Mouse (Mus musculus) MEL (cell line): ENCODE results near the gene Mtmr14. TPM values are rescaled to one million over a fixed set of nuclear protein-coding genes. Genes with fewer than 3 reads are reported as not detected.

Experiments used
- DNase-seq: peaks from one replicate; pipeline ENCODE4 v3.0.0; 2011; ENCODE audit warnings: low read depth, low spot score
- H3K27ac ChIP-seq: 2 replicates; pipeline ENCODE4 v1.5.1; 2012; ENCODE audit warnings: low read depth, mild to moderate bottlenecking, control low read depth, low read length, moderate library complexity; ENCODE audit not compliant: control insufficient read depth
- H3K27me3 ChIP-seq, 2 experiments: fragments of 150-350 bp in 1 of 2; sonication (generic) in 1 of 2; 2 replicates each; pipeline ENCODE4 v1.6.1; 2012; ENCODE audit warnings: low read length in 2 of 2, mild to moderate bottlenecking in 2 of 2, improper control_type of control experiment in 1 of 2, moderate library complexity in 1 of 2; ENCODE audit not compliant: insufficient read depth in 2 of 2, control insufficient read depth in 1 of 2
- H3K36me3 ChIP-seq, 2 experiments: 2 replicates each; pipeline ENCODE4 v1.6.1; 2012 to 2014; ENCODE audit warnings: low read length in 2 of 2, improper control_type of control experiment in 1 of 2, inconsistent platforms in 1 of 2, mild to moderate bottlenecking in 1 of 2; ENCODE audit not compliant: insufficient read depth in 2 of 2, control insufficient read depth in 1 of 2
- H3K4me1 ChIP-seq, 2 experiments: fragments of 150-350 bp in 1 of 2; sonication (generic) in 1 of 2; 2 replicates each; pipeline ENCODE4 v1.6.1; 2012; ENCODE audit warnings: low read length in 2 of 2, improper control_type of control experiment in 1 of 2, mild to moderate bottlenecking in 1 of 2; ENCODE audit not compliant: insufficient read depth in 2 of 2, control insufficient read depth in 1 of 2
- H3K4me3 ChIP-seq, 2 experiments: fragments of 150-350 bp in 1 of 2; sonication (generic) in 1 of 2; 2 replicates each; pipeline ENCODE4 v1.5.1; 2012; ENCODE audit warnings: low read depth in 2 of 2, low read length in 2 of 2, mild to moderate bottlenecking in 2 of 2, moderate library complexity in 2 of 2, control low read depth in 1 of 2, improper control_type of control experiment in 1 of 2; ENCODE audit not compliant: control insufficient read depth in 1 of 2, insufficient read depth in 1 of 2
- H3K79me2 ChIP-seq: 2 replicates; pipeline ENCODE4 v1.6.1; 2012; ENCODE audit warnings: mild to moderate bottlenecking, low read length, moderate library complexity; ENCODE audit not compliant: control insufficient read depth, poor library complexity, insufficient read depth
- H3K9ac ChIP-seq: 2 replicates; pipeline ENCODE4 v1.6.1; 2012; ENCODE audit warnings: low read depth, mild to moderate bottlenecking, control low read depth, low read length, moderate library complexity; ENCODE audit not compliant: control insufficient read depth, poor library complexity, severe bottlenecking
- H3K9me3 ChIP-seq: fragments of 150-350 bp; sonication (generic); replicated peaks from 2 replicates; pipeline ENCODE4 v1.6.1; 2012; ENCODE audit warnings: mild to moderate bottlenecking, low read length, improper control_type of control experiment, moderate library complexity; ENCODE audit not compliant: insufficient read depth
- BHLHE40 ChIP-seq: IDR thresholded peaks from 2 replicates; pipeline ENCODE4 v1.6.1; 2012; ENCODE audit warnings: low read depth, mild to moderate bottlenecking, inconsistent platforms, low read length, improper control_type of control experiment, borderline replicate concordance
- CTCF ChIP-seq, 3 experiments: IDR thresholded peaks in 2 of 3; conservative IDR thresholded peaks in 1 of 3; 2 replicates each; pipeline ENCODE4 v1.5.1; 2011 to 2012; ENCODE audit warnings: low read length in 3 of 3, low read depth in 2 of 3, mild to moderate bottlenecking in 2 of 3, improper control_type of control experiment in 1 of 3, inconsistent platforms in 1 of 3, mixed read lengths in 1 of 3, moderate library complexity in 1 of 3; ENCODE audit not compliant: control insufficient read depth in 1 of 3, insufficient read depth in 1 of 3, poor library complexity in 1 of 3, severe bottlenecking in 1 of 3
- ELF1 ChIP-seq: IDR thresholded peaks from 2 replicates; pipeline ENCODE4 v1.6.1; 2014; ENCODE audit warnings: low read depth, mild to moderate bottlenecking, inconsistent platforms, low read length, improper control_type of control experiment, moderate library complexity
- EP300 ChIP-seq, 2 experiments: IDR thresholded peaks; 2 replicates each; pipeline ENCODE4 v1.6.1; 2011; ENCODE audit warnings: improper control_type of control experiment in 2 of 2, low read length in 2 of 2, low read depth in 1 of 2, mild to moderate bottlenecking in 1 of 2
- ETS1 ChIP-seq: IDR thresholded peaks from 2 replicates; pipeline ENCODE4 v1.6.1; 2012; ENCODE audit warnings: low read depth, mild to moderate bottlenecking, inconsistent platforms, low read length, improper control_type of control experiment, moderate library complexity
- GATA1 ChIP-seq: IDR thresholded peaks from 2 replicates; pipeline ENCODE4 v1.6.1; 2011; ENCODE audit warnings: low read depth, low read length, improper control_type of control experiment
- JUND ChIP-seq: IDR thresholded peaks from 2 replicates; pipeline ENCODE4 v1.6.1; 2011; ENCODE audit warnings: low read depth, mild to moderate bottlenecking, improper control_type of control experiment, low read length
- KAT2A ChIP-seq: conservative IDR thresholded peaks from 2 replicates; pipeline ENCODE4 v1.6.1; 2012; ENCODE audit warnings: low read depth, low read length, improper control_type of control experiment, inconsistent platforms
- MAFK ChIP-seq: IDR thresholded peaks from 2 replicates; pipeline ENCODE4 v1.6.1; 2011; ENCODE audit warnings: low read depth, mild to moderate bottlenecking, low read length, improper control_type of control experiment, borderline replicate concordance
- MAX ChIP-seq: IDR thresholded peaks from 2 replicates; pipeline ENCODE4 v1.6.1; 2011; ENCODE audit warnings: low read length, improper control_type of control experiment
- MAZ ChIP-seq: IDR thresholded peaks from 2 replicates; pipeline ENCODE4 v1.6.1; 2012; ENCODE audit warnings: low read depth, mild to moderate bottlenecking, inconsistent platforms, low read length, improper control_type of control experiment
- MEF2A ChIP-seq: IDR thresholded peaks from 2 replicates; pipeline ENCODE4 v1.6.1; 2014; ENCODE audit warnings: low read depth, mild to moderate bottlenecking, inconsistent platforms, low read length, improper control_type of control experiment; ENCODE audit not compliant: poor library complexity, insufficient replicate concordance, severe bottlenecking; ENCODE audit errors: extremely low read depth
- MXI1 ChIP-seq: IDR thresholded peaks from 2 replicates; pipeline ENCODE4 v1.6.1; 2011; ENCODE audit warnings: mild to moderate bottlenecking, low read depth, low read length, improper control_type of control experiment
- MYB ChIP-seq: IDR thresholded peaks from 2 replicates; pipeline ENCODE4 v1.6.1; 2011; ENCODE audit warnings: mild to moderate bottlenecking, low read depth, low read length, improper control_type of control experiment
- MYC ChIP-seq: IDR thresholded peaks from 2 replicates; pipeline ENCODE4 v1.6.1; 2011; ENCODE audit warnings: low read depth, mild to moderate bottlenecking, low read length, improper control_type of control experiment, moderate library complexity
- NRF1 ChIP-seq: IDR thresholded peaks from 2 replicates; pipeline ENCODE4 v1.6.1; 2014; ENCODE audit warnings: low read depth, mild to moderate bottlenecking, inconsistent platforms, low read length, improper control_type of control experiment, moderate library complexity; ENCODE audit not compliant: poor library complexity, insufficient read depth, severe bottlenecking
- POLR2A ChIP-seq, 2 experiments: IDR thresholded peaks; 2 replicates each; pipeline ENCODE4 v1.6.1; 2011 to 2012; ENCODE audit warnings: low read length in 2 of 2, mild to moderate bottlenecking in 2 of 2, control low read depth in 1 of 2, improper control_type of control experiment in 1 of 2, low read depth in 1 of 2, moderate library complexity in 1 of 2; ENCODE audit not compliant: control insufficient read depth in 1 of 2, insufficient read depth in 1 of 2, poor library complexity in 1 of 2
- RAD21 ChIP-seq: IDR thresholded peaks from 2 replicates; pipeline ENCODE4 v1.6.1; 2011; ENCODE audit warnings: mild to moderate bottlenecking, low read depth, low read length, improper control_type of control experiment
- SIN3A ChIP-seq: IDR thresholded peaks from 2 replicates; pipeline ENCODE4 v1.6.1; 2012; ENCODE audit warnings: low read length, improper control_type of control experiment, inconsistent platforms
- SMC3 ChIP-seq: IDR thresholded peaks from 2 replicates; pipeline ENCODE4 v1.6.1; 2011; ENCODE audit warnings: low read depth, low read length, improper control_type of control experiment
- TBP ChIP-seq: IDR thresholded peaks from 2 replicates; pipeline ENCODE4 v1.8.0; 2011; ENCODE audit warnings: low read depth, low read length, improper control_type of control experiment
- TCF12 ChIP-seq: IDR thresholded peaks from 2 replicates; pipeline ENCODE4 v1.6.1; 2014; ENCODE audit warnings: low read depth, mild to moderate bottlenecking, inconsistent platforms, low read length, improper control_type of control experiment, moderate library complexity
- USF2 ChIP-seq, 2 experiments: IDR thresholded peaks; 2 replicates each; pipeline ENCODE4 v1.6.1; 2011 to 2012; ENCODE audit warnings: improper control_type of control experiment in 2 of 2, low read length in 2 of 2, borderline replicate concordance in 1 of 2, inconsistent platforms in 1 of 2, low read depth in 1 of 2, mild to moderate bottlenecking in 1 of 2; ENCODE audit not compliant: insufficient read depth in 1 of 2
- ZKSCAN1 ChIP-seq: IDR thresholded peaks from 2 replicates; pipeline ENCODE4 v1.6.1; 2012; ENCODE audit warnings: low read depth, mild to moderate bottlenecking, inconsistent platforms, low read length, improper control_type of control experiment, moderate library complexity
- ZNF384 ChIP-seq: IDR thresholded peaks from 2 replicates; pipeline ENCODE4 v1.6.1; 2012; ENCODE audit warnings: low read depth, mild to moderate bottlenecking, inconsistent platforms, low read length, improper control_type of control experiment
- polyA plus RNA-seq, 2 experiments: library from polyadenylated mRNA; stranded (reverse) in 1 of 2; unstranded in 1 of 2; fragments of >175 nt in 1 of 2; fragments of >200 nt in 1 of 2; gene quantifications; 2 replicates each; pipeline versions ENCODE4 v1.2.1 to v1.2.4; 2012; ENCODE audit warnings: low replicate concordance in 2 of 2, low read depth in 1 of 2; ENCODE audit not compliant: insufficient read length in 2 of 2, insufficient read depth in 1 of 2, missing spikeins in 1 of 2
- total RNA-seq: library from RNA; depleted of rRNA; stranded (reverse); fragments of 300-350 nt; gene quantifications from 2 replicates; pipeline ENCODE4 v1.2.3, GENCODE M21; 2012

Mtmr14 gene
- total and polyA plus RNA-seq, 3 experiments: 11.4 to 24.5 TPM; not detected in 1

GRCm38 (mm10) chr6:113292938-113293337 is 55.3 kb downstream of the Mtmr14 start:
- TF ChIP-seq MYC (no peak), KAT2A (no peak), POLR2A (IDR thresholded peaks at IDR 0.05; ENCODE audit: control insufficient read depth in 1 of 2, insufficient read depth in 1 of 2, low read depth in 1 of 2, low read length in 2 of 2, poor library complexity in 1 of 2) (no peak), MAFK (no peak), CTCF (IDR thresholded peaks at IDR 0.05 in 2 of 3, conservative IDR thresholded peaks at IDR 0.05 in 1 of 3; ENCODE audit: control insufficient read depth in 1 of 3, insufficient read depth in 1 of 3, low read depth in 2 of 3, low read length in 3 of 3, poor library complexity in 1 of 3, severe bottlenecking in 1 of 3) (no peak), MXI1 (no peak), NRF1 (no peak), JUND (no peak), TBP (no peak)
- no peak for DNase-seq
- no peak overlapping the region for H3K27ac ChIP-seq
- peaks cover 0 to 9% of the 10 kb centered on the region in 2 experiments; a peak in 2 of 4 replicates for H3K36me3 ChIP-seq
- H3K79me2 ChIP-seq: no peaks in the 10 kb centered on the region
- peaks cover 9 to 16% of the 10 kb centered on the region in 2 experiments for H3K4me1 ChIP-seq
- no peak overlapping the region for H3K4me3 ChIP-seq
- no peak overlapping the region for H3K9ac ChIP-seq
- H3K27me3 ChIP-seq: no peaks in the 10 kb centered on the region
- no peaks in the 10 kb centered on the region for H3K9me3 ChIP-seq

GRCm38 (mm10) chr6:113296046-113296445 is 58.4 kb downstream of the Mtmr14 start:
- H3K27me3 ChIP-seq: no peaks in the 10 kb centered on the region
- H3K79me2 ChIP-seq: no peaks in the 10 kb centered on the region
- no peak overlapping the region for H3K4me3 ChIP-seq
- H3K9me3 ChIP-seq: no peaks in the 10 kb centered on the region
- peak; percentile 50 for DNase-seq
- no peak overlapping the region for H3K9ac ChIP-seq
- no peak for TF ChIP-seq SMC3
- TF ChIP-seq ELF1: no peak
- no peak for TF ChIP-seq USF2 (IDR thresholded peaks at IDR 0.05; ENCODE audit: borderline replicate concordance in 1 of 2, insufficient read depth in 1 of 2, low read depth in 1 of 2, low read length in 2 of 2)
- TF ChIP-seq JUND: no peak
- no peak for TF ChIP-seq RAD21
- TF ChIP-seq NRF1: no peak
- TF ChIP-seq MYB: no peak
- TF ChIP-seq ETS1: no peak
- peaks cover 0 to 13% of the 10 kb centered on the region in 2 experiments; a peak in 2 of 4 replicates for H3K36me3 ChIP-seq
- H3K27ac ChIP-seq: no peak overlapping the region
- peaks cover 14 to 19% of the 10 kb centered on the region in 2 experiments for H3K4me1 ChIP-seq

GRCm38 (mm10) chr6:113296639-113297038 is 59.0 kb downstream of the Mtmr14 start:
- Histone ChIP-seq H3K9ac (no peak overlapping the region), H3K4me1 (peaks cover 16 to 24% of the 10 kb centered on the region in 2 experiments)
- TF ChIP-seq GATA1 (no peak), BHLHE40 (no peak), MEF2A (no peak), ZKSCAN1 (no peak), RAD21 (no peak), ZNF384 (no peak), KAT2A (no peak), SIN3A (no peak), MAX (no peak), ETS1 (peak; percentile 52; the same call in 1 of the 2 replicates), EP300 (IDR thresholded peaks at IDR 0.05; ENCODE audit: low read depth in 1 of 2, low read length in 2 of 2) (no peak), MAZ (no peak), ELF1 (no peak), MYB (no peak), TCF12 (no peak)

More at GRCm38 (mm10) chr6:113296639-113297038, 59.0 kb downstream of the Mtmr14 start:
- no peak overlapping the region for H3K4me3 ChIP-seq
- H3K36me3 ChIP-seq: peaks cover 0 to 15% of the 10 kb centered on the region in 2 experiments; a peak in 2 of 4 replicates
- H3K9me3 ChIP-seq: no peaks in the 10 kb centered on the region
- DNase-seq: peak; percentile 40
- no peaks in the 10 kb centered on the region for H3K27me3 ChIP-seq
- no peaks in the 10 kb centered on the region for H3K79me2 ChIP-seq
- no peak overlapping the region; the same call in 1 of the 2 replicates for H3K27ac ChIP-seq
